Mouse (Mus musculus): ENCODE results near the gene Lpar5. TPM values are rescaled to one million over a fixed set of nuclear protein-coding genes. Genes with fewer than 3 reads are reported as not detected.

Gene Lpar5
- polyA plus RNA-seq, 1 experiment from 2014 or later: 0.69 TPM

DNA sequence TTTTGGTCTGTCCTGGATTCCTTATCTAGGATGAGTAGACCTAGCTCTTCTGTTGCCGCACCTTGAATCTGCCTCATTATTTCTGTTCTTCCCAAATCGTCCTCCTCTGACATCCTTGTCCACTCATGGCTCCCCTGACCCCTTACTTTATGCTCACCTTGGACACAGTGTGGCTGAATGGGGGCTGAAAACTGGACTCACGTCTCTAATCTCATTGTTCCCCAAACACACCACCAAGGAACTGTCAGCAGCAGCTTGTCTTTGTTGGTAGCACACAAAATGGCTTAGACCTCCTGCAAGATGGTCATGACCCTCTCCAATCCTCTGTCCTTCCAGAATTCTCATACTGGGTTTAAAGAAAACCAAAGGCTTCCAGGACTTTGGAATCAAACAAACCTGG lies 20.2 kb downstream of the Lpar5 start:
- Histone ChIP-seq H3K4me1 (peaks cover 40% of the 10 kb centered on the region), H3K9me3 (no peaks in the 10 kb centered on the region), H3K9ac (no peak overlapping the region), H3K4me2 (no peak overlapping the region), H3K27me3 (no peaks in the 10 kb centered on the region), H3K36me3 (no peaks in the 10 kb centered on the region), H3K4me3 (no peak overlapping the region), H3K27ac (peak overlapping the region; percentile 97)
- ATAC-seq (ENCODE audit: borderline replicate concordance, extremely low read depth, low FRiP score, low TSS enrichment): no peak
- WGBS: 59% methylated on average over 3 of the region's 3 CpGs

DNA sequence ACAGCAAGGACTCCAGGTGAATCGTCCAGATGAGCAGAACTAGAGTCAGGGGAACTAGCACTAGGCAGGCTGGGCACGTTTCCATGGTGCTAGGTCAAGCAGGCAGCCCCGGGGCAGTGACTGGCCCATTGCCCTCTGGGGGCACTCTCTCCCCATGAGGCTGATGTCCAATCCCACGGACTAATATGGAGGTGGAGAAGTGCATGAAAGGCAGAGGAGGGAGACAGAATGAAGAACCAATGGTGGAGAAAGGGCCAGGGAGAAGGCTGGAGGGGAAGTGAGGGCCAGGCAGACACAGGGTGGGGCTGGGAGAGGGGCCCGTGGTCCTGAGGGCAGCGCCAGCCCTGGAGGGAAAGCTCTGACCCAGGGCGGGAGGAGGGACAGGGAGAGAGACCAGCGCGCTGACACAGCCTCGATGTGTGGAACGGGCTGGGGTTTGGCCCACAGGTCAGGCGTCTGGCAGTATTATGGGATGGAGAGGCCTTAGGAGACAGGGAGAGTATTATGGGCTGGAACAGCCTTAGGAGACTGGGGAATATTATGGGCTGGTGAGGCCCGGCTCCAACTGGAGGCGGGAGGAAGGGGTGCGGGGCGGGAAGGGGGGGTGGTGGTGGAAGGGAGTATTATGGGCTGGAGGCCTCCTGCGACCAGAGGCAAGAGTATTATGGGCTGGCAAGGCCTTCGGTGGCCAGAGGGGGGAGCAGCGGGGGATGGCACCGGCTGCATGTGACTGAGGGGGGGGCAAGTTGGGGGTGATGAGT lies 21.0 kb downstream of the Lpar5 start:
- Histone ChIP-seq H3K9ac (no peak overlapping the region; the same call in 1 of the 2 replicates), H3K36me3 (no peaks in the 10 kb centered on the region), H3K4me2 (peak overlapping the region; percentile 63), H3K4me1 (peaks cover 40% of the 10 kb centered on the region), H3K9me3 (no peaks in the 10 kb centered on the region), H3K27me3 (no peaks in the 10 kb centered on the region), H3K27ac (peak overlapping the region; percentile 97), H3K4me3 (peak overlapping the region; percentile 27; the same call in 1 of the 2 replicates)
- WGBS: 1% methylated on average over 20 of the region's 20 CpGs
- ATAC-seq (ENCODE audit: borderline replicate concordance, extremely low read depth, low FRiP score, low TSS enrichment): peak; percentile 89

- H3K36me3 ChIP-seq: no peaks in the 10 kb centered on the region
- ATAC-seq (ENCODE audit: borderline replicate concordance, extremely low read depth, low FRiP score, low TSS enrichment): peak; percentile 76
- WGBS: 2% methylated on average over 15 of the region's 15 CpGs
- peak overlapping the region; percentile 63 for H3K4me2 ChIP-seq
- peak overlapping the region; percentile 27 for H3K4me3 ChIP-seq
- peak overlapping the region; percentile 97 for H3K27ac ChIP-seq
- peaks cover 36% of the 10 kb centered on the region for H3K4me1 ChIP-seq
- H3K9me3 ChIP-seq: no peaks in the 10 kb centered on the region
- H3K9ac ChIP-seq: peak overlapping the region; percentile 42
- no peaks in the 10 kb centered on the region for H3K27me3 ChIP-seq
Observed at GRCm38 (mm10) chr6:125089521-125090321, 22.0 kb downstream of the Lpar5 start.

DNA sequence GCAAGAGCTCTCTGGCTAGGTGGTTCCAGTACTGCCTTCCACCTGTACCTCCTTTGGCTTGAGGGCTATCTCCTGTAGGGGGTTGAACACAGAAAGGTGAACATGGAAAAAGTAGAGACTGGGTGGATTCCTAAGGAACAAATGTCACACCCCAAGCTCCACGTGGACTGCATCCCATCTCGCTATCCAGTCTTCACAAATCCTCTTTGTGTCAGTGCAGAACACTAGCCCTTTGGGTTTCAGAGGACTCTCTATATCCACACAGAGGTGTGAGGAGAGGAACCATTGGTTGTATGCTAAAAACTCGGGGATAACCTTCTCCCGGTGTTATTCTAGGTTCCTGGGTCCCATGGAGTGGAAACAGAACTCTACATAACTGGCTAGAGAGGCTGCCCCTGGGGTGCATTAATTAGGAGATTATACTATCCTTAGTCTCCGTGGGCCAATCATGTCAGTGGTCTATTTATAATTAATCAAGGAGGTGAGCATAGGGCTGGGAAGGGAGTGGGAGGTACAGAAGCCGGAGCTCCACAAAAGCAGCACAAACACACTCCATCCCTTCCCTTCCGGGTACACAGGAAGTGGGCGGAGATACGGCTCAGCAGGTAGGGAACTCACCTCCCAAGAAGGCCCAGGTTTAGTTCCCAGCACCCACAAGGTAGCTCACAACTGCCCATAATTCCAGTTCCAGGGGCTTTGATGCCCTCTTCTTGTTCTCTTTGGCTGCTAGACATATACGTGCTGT lies 22.8 kb downstream of the Lpar5 start:
- H3K36me3 ChIP-seq: no peaks in the 10 kb centered on the region
- H3K4me3 ChIP-seq: 0 out of 2 replicates have a peak overlapping the region, but pooled peaks have one; percentile 27
- H3K4me2 ChIP-seq: peak overlapping the region; percentile 63
- 51% methylated on average over 10 of the region's 10 CpGs for WGBS
- peak overlapping the region; percentile 97 for H3K27ac ChIP-seq
- H3K4me1 ChIP-seq: peaks cover 42% of the 10 kb centered on the region
- no peaks in the 10 kb centered on the region for H3K9me3 ChIP-seq
- ATAC-seq (ENCODE audit: borderline replicate concordance, extremely low read depth, low FRiP score, low TSS enrichment): no peak
- no peaks in the 10 kb centered on the region for H3K27me3 ChIP-seq
- H3K9ac ChIP-seq: peak overlapping the region; percentile 30

- Histone ChIP-seq H3K4me3 (no peak overlapping the region), H3K9ac (no peak overlapping the region), H3K27me3 (no peaks in the 10 kb centered on the region), H3K9me3 (no peaks in the 10 kb centered on the region), H3K27ac (peak overlapping the region; percentile 1; the same call in 1 of the 2 replicates), H3K4me1 (peaks cover 41% of the 10 kb centered on the region), H3K4me2 (no peak overlapping the region), H3K36me3 (no peaks in the 10 kb centered on the region)
- no peak for ATAC-seq (ENCODE audit: borderline replicate concordance, extremely low read depth, low FRiP score, low TSS enrichment)
- WGBS: 75% methylated on average over 5 of the region's 5 CpGs
Observed at GRCm38 (mm10) chr6:125092372-125092771, 24.7 kb downstream of the Lpar5 start.

DNA sequence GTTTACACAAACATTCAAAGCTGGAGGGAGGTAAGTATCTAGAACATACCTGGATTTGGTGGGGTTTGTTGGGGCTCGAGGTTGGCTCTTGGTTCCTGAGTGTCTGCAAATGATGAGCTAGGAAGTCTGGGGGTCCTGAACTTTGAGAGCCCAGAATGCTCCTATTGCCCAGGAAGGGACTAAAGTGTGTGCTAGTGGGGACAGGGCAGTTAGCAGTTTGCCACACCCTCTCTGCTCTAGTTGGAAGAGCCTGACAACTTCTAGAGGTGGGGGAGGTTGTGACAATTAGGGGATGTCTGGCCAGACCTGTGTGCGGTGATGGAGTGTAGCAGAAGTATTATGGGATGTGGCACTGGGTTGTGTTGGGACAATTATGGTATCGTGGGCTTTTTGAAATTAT lies 27.1 kb downstream of the Lpar5 start:
- peaks cover 49% of the 10 kb centered on the region for H3K4me1 ChIP-seq

GRCm38 (mm10) chr6:125095391-125096278 lies 27.9 kb downstream of the Lpar5 start, which contains the start of gene Chd4:
TSS of gene Chd4 (plus strand) at chr6:125095981.
- Histone ChIP-seq H3K4me2 (peak within 1 kb of the TSS; percentile 93), H3K4me3 (peak within 1 kb of the TSS; percentile 96), H3K9ac (peak within 1 kb of the TSS; percentile 92), H3K36me3 (peaks cover 26% of the 10 kb centered on the region), H3K4me1 (peaks cover 49% of the 10 kb centered on the region), H3K27me3 (no peaks in the 10 kb centered on the region), H3K9me3 (no peaks in the 10 kb centered on the region), H3K27ac (peak within 1 kb of the TSS; percentile 94)
- ATAC-seq (ENCODE audit: borderline replicate concordance, extremely low read depth, low FRiP score, low TSS enrichment): peak; percentile 79
- 2% methylated on average over 34 of the region's 45 CpGs for WGBS

More for the DNA sequence above, 27.1 kb downstream of the Lpar5 start:
- Histone ChIP-seq H3K4me3 (no peak overlapping the region), H3K27me3 (no peaks in the 10 kb centered on the region), H3K4me2 (no peak overlapping the region), H3K9me3 (no peaks in the 10 kb centered on the region), H3K27ac (peak overlapping the region; percentile 94), H3K9ac (no peak overlapping the region), H3K36me3 (peaks cover 18% of the 10 kb centered on the region)
- 38% methylated on average over 3 of the region's 3 CpGs for WGBS
- ATAC-seq (ENCODE audit: borderline replicate concordance, extremely low read depth, low FRiP score, low TSS enrichment): no peak

DNA sequence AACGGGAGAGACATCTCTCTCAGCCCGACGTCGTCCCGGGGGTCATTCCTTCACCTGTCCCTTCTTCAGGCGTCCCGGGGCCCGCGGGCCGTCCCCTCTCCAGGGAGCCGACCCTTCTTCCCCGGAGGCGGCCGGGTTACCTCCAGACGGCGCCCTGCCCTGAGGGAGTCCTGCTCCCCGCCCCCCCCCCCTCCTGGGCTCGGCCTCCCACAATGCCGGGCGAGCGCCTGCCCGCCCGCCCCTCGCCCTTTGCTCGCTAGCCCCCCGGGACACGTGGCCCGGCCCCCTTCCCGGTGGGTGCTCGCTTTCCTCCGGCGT lies 28.5 kb downstream of the Lpar5 start:
- peaks cover 43% of the 10 kb centered on the region for H3K4me1 ChIP-seq

GRCm38 (mm10) chr6:125096597-125097345 lies 29.1 kb downstream of the Lpar5 start:
- Histone ChIP-seq H3K9me3 (no peaks in the 10 kb centered on the region), H3K27ac (peak overlapping the region; percentile 94), H3K9ac (peak overlapping the region; percentile 92), H3K4me3 (peak overlapping the region; percentile 96), H3K4me2 (peak overlapping the region; percentile 93), H3K4me1 (peaks cover 42% of the 10 kb centered on the region), H3K27me3 (no peaks in the 10 kb centered on the region), H3K36me3 (peaks cover 38% of the 10 kb centered on the region)
- peak; percentile 52 for ATAC-seq (ENCODE audit: borderline replicate concordance, extremely low read depth, low FRiP score, low TSS enrichment)
- under 1% methylated on average over 38 of the region's 44 CpGs for WGBS

More for the DNA sequence above, 28.5 kb downstream of the Lpar5 start:
- 0% methylated on average over 5 of the region's 32 CpGs for WGBS
- peaks cover 32% of the 10 kb centered on the region for H3K36me3 ChIP-seq
- H3K9ac ChIP-seq: peak overlapping the region; percentile 92
- H3K4me3 ChIP-seq: peak overlapping the region; percentile 96
- H3K4me2 ChIP-seq: peak overlapping the region; percentile 93
- H3K9me3 ChIP-seq: no peaks in the 10 kb centered on the region
- ATAC-seq (ENCODE audit: borderline replicate concordance, extremely low read depth, low FRiP score, low TSS enrichment): peak; percentile 32
- H3K27me3 ChIP-seq: no peaks in the 10 kb centered on the region
- H3K27ac ChIP-seq: peak overlapping the region; percentile 94

DNA sequence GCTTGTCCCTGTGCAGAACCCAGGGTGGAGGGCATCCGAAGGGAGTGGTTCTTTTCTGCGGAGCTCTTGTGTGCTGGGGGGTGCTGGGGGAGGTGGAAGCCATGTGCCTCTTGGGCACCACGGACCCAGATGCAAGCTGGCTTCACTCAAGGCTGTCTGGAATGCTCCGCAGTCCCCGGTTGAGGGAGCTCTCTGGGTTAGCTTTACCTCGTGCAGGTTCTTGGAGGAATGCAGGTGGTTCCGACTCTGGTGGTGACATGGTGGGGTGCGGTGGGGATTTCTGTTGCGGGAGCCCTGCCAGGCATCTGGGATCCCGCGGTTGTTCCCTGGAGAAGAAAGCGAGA lies 29.6 kb downstream of the Lpar5 start:
- under 1% methylated on average over 12 of the region's 12 CpGs for WGBS
- Histone ChIP-seq H3K27ac (peak overlapping the region; percentile 94), H3K9me3 (no peaks in the 10 kb centered on the region), H3K4me3 (peak overlapping the region; percentile 96), H3K27me3 (no peaks in the 10 kb centered on the region), H3K4me2 (peak overlapping the region; percentile 93), H3K4me1 (peaks cover 42% of the 10 kb centered on the region), H3K9ac (peak overlapping the region; percentile 92), H3K36me3 (peaks cover 43% of the 10 kb centered on the region)
- ATAC-seq (ENCODE audit: borderline replicate concordance, extremely low read depth, low FRiP score, low TSS enrichment): peak; percentile 2; the same call in 1 of the 2 replicates
